Mouse (Mus musculus) heart, adult 2 months (tissue): ENCODE data around the gene Trappc3l.

Experiments
- CTCF ChIP-seq: fragments of 200-600 bp; IDR thresholded peaks from 2 replicates; pipeline ENCODE4 v1.8.1; 2022; ENCODE audit warnings: antibody characterized with exemption, mild to moderate bottlenecking, moderate library complexity
- EP300 ChIP-seq: fragments of 200-500 bp; IDR thresholded peaks from 2 replicates; pipeline ENCODE4 v1.6.1; 2011; ENCODE audit warnings: low read depth, low read length, control low read depth; ENCODE audit not compliant: insufficient read depth
- POLR2A ChIP-seq: fragments of 200-500 bp; IDR thresholded peaks from 2 replicates; pipeline ENCODE4 v1.6.1; 2011; ENCODE audit warnings: mild to moderate bottlenecking, low read depth, low read length, control low read depth; ENCODE audit not compliant: insufficient read depth

DNA sequence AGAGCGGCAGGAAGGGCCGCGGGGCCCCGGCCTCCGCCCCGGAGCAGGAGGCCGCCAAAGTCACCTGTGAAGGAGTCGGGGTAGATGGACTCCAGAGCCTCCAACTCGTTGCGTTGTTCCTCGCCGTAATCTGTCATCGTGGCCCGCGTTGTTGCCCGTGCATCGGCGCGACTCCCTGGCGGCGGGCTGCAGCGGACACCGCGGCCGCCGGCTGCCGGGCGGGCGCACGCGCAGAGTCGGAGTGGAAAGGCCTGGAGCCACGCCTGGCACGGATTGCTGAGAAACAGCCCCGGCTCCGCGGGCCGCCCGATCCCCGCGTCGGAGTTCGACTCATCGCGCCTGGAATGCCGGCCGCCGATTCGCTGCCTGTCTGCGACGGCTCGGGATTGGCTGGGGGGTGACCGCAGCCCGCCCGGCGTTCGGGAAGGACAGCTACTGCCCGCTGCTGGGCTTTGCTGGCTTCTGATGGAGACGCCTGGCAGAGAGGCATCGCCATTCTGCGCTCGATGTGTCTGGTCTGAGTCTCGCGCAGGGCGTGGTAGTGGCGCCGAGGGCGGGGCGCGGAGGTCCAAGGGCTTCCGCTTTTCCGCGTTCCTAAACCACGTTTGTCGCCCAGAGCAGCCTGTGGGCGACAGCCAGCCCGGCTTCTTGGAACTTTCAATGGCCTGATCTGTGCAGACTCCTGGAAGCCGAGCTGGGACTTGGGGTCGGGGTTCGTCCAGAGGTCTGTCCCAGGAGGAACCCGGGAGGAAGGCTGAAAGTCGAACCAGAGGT, 17.9 kb upstream of the Trappc3l start, which contains the start of gene Rwdd1:
- peak; percentile 75 for TF ChIP-seq EP300
- peak; percentile 36 for TF ChIP-seq CTCF
- peak; percentile 50 for TF ChIP-seq POLR2A
